Mouse (Mus musculus) spleen, adult 2 months (tissue): ENCODE data around the gene Sem1.

Source experiments
- CTCF ChIP-seq: fragments of 200-500 bp; IDR thresholded peaks from 2 replicates; pipeline ENCODE4 v1.5.1; 2011; ENCODE audit warnings: mild to moderate bottlenecking, inconsistent platforms; ENCODE audit not compliant: insufficient read depth, insufficient read length, insufficient replicate concordance; ENCODE audit errors: extremely low read depth
- POLR2A ChIP-seq: fragments of 200-500 bp; IDR thresholded peaks from 2 replicates; pipeline ENCODE4 v1.6.1; 2011; ENCODE audit warnings: low read depth, low read length, inconsistent platforms

DNA sequence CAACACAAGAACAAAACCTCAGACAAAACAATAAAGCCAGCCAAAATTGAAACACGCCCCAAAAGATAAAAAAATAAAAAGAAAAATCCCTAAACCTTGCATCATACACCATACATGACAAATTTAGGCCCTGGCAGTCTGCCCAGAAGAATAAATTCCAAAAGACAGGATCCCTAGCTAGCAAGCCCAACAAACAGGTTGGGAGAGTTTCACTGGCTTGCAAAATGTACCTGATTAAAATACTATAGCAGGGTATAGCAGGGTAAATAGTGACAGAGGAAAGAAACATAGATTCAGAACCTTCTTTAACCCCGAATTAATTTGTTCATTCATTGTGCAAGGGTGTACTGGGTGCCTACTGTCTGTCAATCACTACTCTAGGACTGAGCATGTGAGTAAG, 7.8 kb upstream of the Sem1 start:
- no peak for TF ChIP-seq CTCF
- no peak for TF ChIP-seq POLR2A
